Mouse (Mus musculus) cerebellum, adult 9-10 months (tissue): ENCODE results near the gene Mum1.
A peak's percentile ranks its signal among the peaks of the same experiment; 100 is the strongest.

ENCODE experiments used
- DNase-seq: peaks from one replicate; pipeline ENCODE4 v3.0.0; 2022

Gene Mum1

GRCm38 (mm10) chr10:80273847-80274246 is 47.6 kb downstream of the Mum1 start:
- no peak for DNase-seq

GRCm38 (mm10) chr10:80276238-80276637 is 50.0 kb downstream of the Mum1 start:
- DNase-seq, result no peak

- DNase-seq, result no peak
Measured at GRCm38 (mm10) chr10:80278390-80278789, 52.2 kb downstream of the Mum1 start.

GRCm38 (mm10) chr10:80279273-80279672 is 53.0 kb downstream of the Mum1 start:
- DNase-seq, result no peak

- no peak for DNase-seq
Measured at GRCm38 (mm10) chr10:80281304-80281703, 55.1 kb downstream of the Mum1 start.

GRCm38 (mm10) chr10:80281921-80282371 is 55.7 kb downstream of the Mum1 start:
- DNase-seq, result no peak

GRCm38 (mm10) chr10:80282481-80283441 is 56.5 kb downstream of the Mum1 start:
- no peak for DNase-seq

GRCm38 (mm10) chr10:80285222-80286070 is 59.2 kb downstream of the Mum1 start:
- DNase-seq, result no peak

- DNase-seq, result no peak
Measured at GRCm38 (mm10) chr10:80288097-80288496, 61.9 kb downstream of the Mum1 start.

GRCm38 (mm10) chr10:80288657-80289056 is 62.4 kb downstream of the Mum1 start:
- no peak for DNase-seq

GRCm38 (mm10) chr10:80292251-80293146 is 66.3 kb downstream of the Mum1 start, which contains the start of gene Rps15:
Rps15 (plus strand) TSS chr10:80292453.
- peak; percentile 94 for DNase-seq

GRCm38 (mm10) chr10:80293325-80293724 is 67.1 kb downstream of the Mum1 start:
- no peak for DNase-seq
